Comparison of ENCODE assay signal across 28 mouse cellular contexts in the genomic region with DNA sequence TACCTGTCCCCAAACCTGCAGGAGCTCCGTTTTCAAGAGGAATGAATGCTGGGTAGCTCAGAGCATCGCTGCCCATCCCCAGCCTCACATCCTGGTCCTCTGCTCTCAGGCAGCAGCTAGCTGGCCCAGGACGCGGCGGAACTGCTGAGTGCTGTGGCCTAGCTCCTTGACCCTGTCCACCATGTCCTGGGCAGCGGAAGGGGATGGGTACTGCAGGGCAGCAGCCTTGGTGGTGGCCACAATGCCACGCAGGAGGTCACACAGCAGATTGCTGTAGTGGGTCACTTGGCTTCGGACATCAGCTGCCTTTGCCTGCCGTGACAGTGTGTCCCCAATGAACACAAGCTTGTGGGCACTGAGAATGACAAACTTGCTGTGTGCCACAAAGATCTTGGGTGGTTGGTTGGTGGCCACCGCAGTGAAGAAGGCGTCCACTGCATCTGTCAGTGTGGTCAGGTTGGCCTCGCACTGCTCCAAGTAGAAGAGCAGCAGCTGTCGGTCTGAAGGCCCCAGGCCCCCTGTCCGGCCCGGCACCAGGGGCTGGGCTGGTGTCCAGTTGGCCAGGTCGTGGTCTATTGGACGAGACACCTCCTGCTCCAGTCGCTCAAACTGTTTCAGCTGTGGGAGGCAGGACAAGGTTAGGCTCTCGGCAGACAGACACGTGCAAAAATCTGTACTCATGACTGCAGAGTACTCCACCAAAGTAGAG. TPM values are rescaled to one million over a fixed set of nuclear protein-coding genes. Genes with fewer than 3 reads are reported as not detected.
DNase-seq lines count a peak whose midpoint lies in the region; ATAC-seq and TF ChIP-seq lines count a peak whose summit lies in the region.
"Had no signal": no experiment of that assay in that cellular context is flagged by ENCODE, and none has a peak within 500 bp of the region (broad histone marks: within the 10 kb centered on the region; RNA-seq: fewer than 3 reads in every experiment).

No protein-coding gene starts in this region.

- H3K9me3 ChIP-seq in heart, embryonic 11.5 days (replicated peaks; ENCODE audit: control insufficient read depth, low read length): no peaks in the 10 kb centered on the region
- H3K9me3 ChIP-seq in kidney, embryonic 15.5 days (replicated peaks): no peaks in the 10 kb centered on the region
- H3K9me3 ChIP-seq in stomach, postnatal 0 days (ENCODE audit: control insufficient read depth, low read length): no peaks in the 10 kb centered on the region
- H3K9me3 ChIP-seq: embryonic facial prominence, embryonic 13.5 days; forebrain, embryonic 10.5 days; forebrain, embryonic 15.5 days; heart, embryonic 10.5 days; midbrain, embryonic 10.5 days; midbrain, embryonic 15.5 days had no signal

- no peak overlapping the region for H3K4me2 ChIP-seq in heart, embryonic 11.5 days
- H3K4me2 ChIP-seq in kidney, embryonic 15.5 days: no peak overlapping the region
- no peak overlapping the region for H3K4me2 ChIP-seq in stomach, postnatal 0 days (replicated peaks; ENCODE audit: low read depth)
- H3K4me2 ChIP-seq: embryonic facial prominence, embryonic 13.5 days; forebrain, embryonic 15.5 days; hindbrain, embryonic 14.5 days; midbrain, embryonic 15.5 days had no signal

- no peak overlapping the region for H3K9ac ChIP-seq in heart, embryonic 11.5 days (ENCODE audit: low read depth, low read length)
- no peak overlapping the region for H3K9ac ChIP-seq in kidney, embryonic 15.5 days
- no peak overlapping the region for H3K9ac ChIP-seq in stomach, postnatal 0 days (ENCODE audit: low read length)
- H3K9ac ChIP-seq: embryonic facial prominence, embryonic 13.5 days; forebrain, embryonic 15.5 days; hindbrain, embryonic 14.5 days; liver, embryonic 14.5 days; midbrain, embryonic 15.5 days had no signal

- H3K27ac ChIP-seq in cerebellum, adult 2 months (ENCODE audit: insufficient read depth, low read length): no peak overlapping the region
- no peak overlapping the region for H3K27ac ChIP-seq in heart, embryonic 11.5 days (ENCODE audit: low read depth, low read length)
- no peak overlapping the region for H3K27ac ChIP-seq in kidney, embryonic 15.5 days
- H3K27ac ChIP-seq in stomach, postnatal 0 days (replicated peaks): no peak overlapping the region
- H3K27ac ChIP-seq: embryonic facial prominence, embryonic 13.5 days; forebrain, embryonic 10.5 days; forebrain, embryonic 15.5 days; gastrocnemius, adult 2 months; heart, embryonic 10.5 days; hindbrain, embryonic 14.5 days; liver, embryonic 14.5 days; macrophage; midbrain, embryonic 10.5 days; midbrain, embryonic 15.5 days had no signal

- H3K27me3 ChIP-seq in cerebellum, adult 2 months (ENCODE audit: control insufficient read depth, insufficient read depth, low read length): no peaks in the 10 kb centered on the region
- H3K27me3 ChIP-seq in heart, embryonic 11.5 days (ENCODE audit: control insufficient read depth, insufficient read depth, low read length): no peaks in the 10 kb centered on the region
- H3K27me3 ChIP-seq in kidney, embryonic 15.5 days: no peaks in the 10 kb centered on the region
- no peaks in the 10 kb centered on the region for H3K27me3 ChIP-seq in stomach, postnatal 0 days (ENCODE audit: control insufficient read depth, insufficient read depth, low read length)
- H3K27me3 ChIP-seq: embryonic facial prominence, embryonic 13.5 days; forebrain, embryonic 15.5 days; midbrain, embryonic 15.5 days had no signal

- ATAC-seq in heart, embryonic 11.5 days (replicated peaks; ENCODE audit: insufficient number of reproducible peaks, low FRiP score, low TSS enrichment): no peak
- no peak for ATAC-seq in kidney, embryonic 15.5 days (replicated peaks; ENCODE audit: low FRiP score)
- ATAC-seq in stomach, postnatal 0 days (ENCODE audit: low FRiP score, low TSS enrichment): no peak
- ATAC-seq: CD4-positive, CD25-positive, alpha-beta regulatory T cell, adult 4 months; forebrain, embryonic 15.5 days; midbrain, embryonic 15.5 days had no signal

- no peak overlapping the region for H3K4me3 ChIP-seq in cerebellum, adult 2 months (replicated peaks; ENCODE audit: insufficient read depth, low read depth, low read length)
- no peak overlapping the region for H3K4me3 ChIP-seq in heart, embryonic 11.5 days (ENCODE audit: low read depth, low read length)
- H3K4me3 ChIP-seq in kidney, embryonic 15.5 days (replicated peaks): no peak overlapping the region
- no peak overlapping the region for H3K4me3 ChIP-seq in stomach, postnatal 0 days (ENCODE audit: low read depth, low read length)
- H3K4me3 ChIP-seq: embryonic facial prominence, embryonic 13.5 days; forebrain, embryonic 10.5 days; forebrain, embryonic 15.5 days; gastrocnemius, adult 2 months; heart, embryonic 10.5 days; midbrain, embryonic 10.5 days; midbrain, embryonic 15.5 days had no signal

- 39% methylated on average over 20 of the region's 20 CpGs for WGBS in cerebellum, adult 2 months
- 91% methylated on average over 20 of the region's 20 CpGs for WGBS in heart, embryonic 11.5 days (ENCODE audit: insufficient replicate concordance)
- 81% methylated on average over 20 of the region's 20 CpGs for WGBS in kidney, embryonic 15.5 days
- WGBS in stomach, postnatal 0 days: 87% methylated on average over 20 of the region's 20 CpGs

- no peak for TF ChIP-seq CTCF in cerebellum, adult 2 months (IDR thresholded peaks at IDR 0.05; ENCODE audit: borderline replicate concordance, insufficient read depth, low read depth, low read length)
- no peak for TF ChIP-seq CTCF in stomach, postnatal 0 days (IDR thresholded peaks at IDR 0.05; ENCODE audit: low read depth)

- no peak for TF ChIP-seq EP300 in stomach, postnatal 0 days (optimal IDR thresholded peaks at IDR 0.05)

- H3K36me3 ChIP-seq in heart, embryonic 11.5 days (ENCODE audit: control insufficient read depth, insufficient read depth, low read length): peaks cover 51% of the 10 kb centered on the region
- peaks cover 74% of the 10 kb centered on the region for H3K36me3 ChIP-seq in kidney, embryonic 15.5 days
- H3K36me3 ChIP-seq in stomach, postnatal 0 days (ENCODE audit: control insufficient read depth, insufficient read depth, low read length): peaks cover 22% of the 10 kb centered on the region

- peak; percentile 33 for DNase-seq in cerebellum, adult 9-11 months
- DNase-seq in cerebellum, adult 2 months: no peak
- DNase-seq in heart, adult 11 months: peak; percentile 76
- peak; percentile 27 for DNase-seq in kidney, adult 9 months
- peak; percentile 14 for DNase-seq in stomach, postnatal 0 days (ENCODE audit: low spot score)
- DNase-seq: adrenal gland, postnatal 36 days; gastrocnemius, adult 2 months; kidney, adult 8-10 months; layer of hippocampus, postnatal 36 days; left cerebral cortex, postnatal 4 days; lung, adult 2 months; lung, postnatal 10 days; right cerebral cortex, postnatal 4 days; thymus, adult 2 months; thymus, postnatal 36 days had no signal

- TF ChIP-seq POLR2A in cerebellum, adult 2 months (IDR thresholded peaks at IDR 0.05; ENCODE audit: borderline replicate concordance, insufficient read depth, low read length): no peak

- H3K4me1 ChIP-seq in cerebellum, adult 2 months (ENCODE audit: control insufficient read depth, insufficient read depth, low read length): peaks cover 35% of the 10 kb centered on the region
- peaks cover 7% of the 10 kb centered on the region for H3K4me1 ChIP-seq in heart, embryonic 11.5 days (ENCODE audit: control insufficient read depth, insufficient read depth, low read length)
- H3K4me1 ChIP-seq in kidney, embryonic 15.5 days: peaks cover 22% of the 10 kb centered on the region
- no peaks in the 10 kb centered on the region for H3K4me1 ChIP-seq in stomach, postnatal 0 days (replicated peaks; ENCODE audit: control insufficient read depth, insufficient read depth)

RNA-seq across cellular contexts. Expression of gene Ctrb1, which starts 20.1 kb away (rescaled TPM):
- 0.29 and 0.33 TPM in 2 replicates for polyA plus RNA-seq in cerebellum, adult 2 months (2012; rRNA removed)
- polyA plus RNA-seq in heart, embryonic 11.5 days (2014; fragmentation: Nextera tagmentation; extraction: Ambion mirVana): not detected in 2 replicates
- 0.45 and 5.2 TPM in 2 replicates for polyA plus RNA-seq in kidney, embryonic 15.5 days (2015; fragmentation: Nextera tagmentation; extraction: Ambion mirVana)
- 20.2 and 24.1 TPM in 2 replicates for polyA plus RNA-seq in stomach, postnatal 0 days (2015; fragmentation: Nextera tagmentation; extraction: Ambion mirVana)
- polyA plus RNA-seq: CD4-positive, CD25-positive, alpha-beta regulatory T cell, adult 4 months; embryonic facial prominence, embryonic 13.5 days; forebrain, embryonic 10.5 days; forebrain, embryonic 15.5 days; heart, embryonic 10.5 days; hindbrain, embryonic 14.5 days; macrophage; midbrain, embryonic 10.5 days; neural tube, embryonic 11.5 days had no signal

RNA-seq across cellular contexts. Expression of gene Bcar1, which starts 32.7 kb away (rescaled TPM):
- polyA plus RNA-seq in cerebellum, adult 2 months (2012; rRNA removed): 129 and 146 TPM in 2 replicates
- polyA plus RNA-seq in heart, embryonic 11.5 days (2014; fragmentation: Nextera tagmentation; extraction: Ambion mirVana): 46.6 and 53.8 TPM in 2 replicates
- 45.7 and 53.8 TPM in 2 replicates for polyA plus RNA-seq in kidney, embryonic 15.5 days (2015; fragmentation: Nextera tagmentation; extraction: Ambion mirVana)
- polyA plus RNA-seq in stomach, postnatal 0 days (2015; fragmentation: Nextera tagmentation; extraction: Ambion mirVana): 22.6 and 27.4 TPM in 2 replicates

Comparison
In these comparisons a context has a peak if more than half of its experiments do, and no peak if none do; other contexts are left out.
1. DNase-seq: peak in cerebellum, adult 9-11 months (single experiment), heart, adult 11 months (single experiment), kidney, adult 9 months (single experiment) and stomach, postnatal 0 days (single experiment); none in cerebellum, adult 2 months (0 of 2).